Mouse (Mus musculus) kidney, adult 2 months (tissue): ENCODE data around the gene Gcfc2. TPM values are rescaled to one million over a fixed set of nuclear protein-coding genes. Genes with fewer than 3 reads are reported as not detected.
A peak's percentile ranks its signal among the peaks of the same experiment; 100 is the strongest.

ENCODE experiments used
- DNase-seq: peaks from one replicate; pipeline ENCODE4 v3.0.0; 2021
- H3K27ac ChIP-seq: fragments of 200-500 bp; 2 replicates; pipeline ENCODE4 v1.5.1; 2012; ENCODE audit warnings: low read depth, low read length, control low read depth, inconsistent platforms; ENCODE audit not compliant: insufficient read depth
- H3K27me3 ChIP-seq: fragments of 200-500 bp; replicated peaks from 2 replicates; pipeline ENCODE4 v1.6.1; 2012; ENCODE audit warnings: mild to moderate bottlenecking, moderate library complexity, low read length, inconsistent platforms; ENCODE audit not compliant: control insufficient read depth, insufficient read depth
- H3K36me3 ChIP-seq: fragments of 200-500 bp; 2 replicates; pipeline ENCODE4 v1.6.1; 2012; ENCODE audit warnings: mild to moderate bottlenecking, moderate library complexity, low read length, inconsistent platforms; ENCODE audit not compliant: control insufficient read depth, insufficient read depth
- H3K4me1 ChIP-seq: fragments of 200-500 bp; 2 replicates; pipeline ENCODE4 v1.6.1; 2011; ENCODE audit warnings: low read length; ENCODE audit not compliant: control insufficient read depth, insufficient read depth
- H3K4me3 ChIP-seq: fragments of 200-500 bp; 2 replicates; pipeline ENCODE4 v1.5.1; 2011; ENCODE audit warnings: mild to moderate bottlenecking, low read depth, low read length, control low read depth; ENCODE audit not compliant: insufficient read depth
- CTCF ChIP-seq: fragments of 200-500 bp; conservative IDR thresholded peaks from 2 replicates; pipeline ENCODE4 v1.5.1; 2011; ENCODE audit warnings: low read depth, mild to moderate bottlenecking, control low read depth, low read length, moderate library complexity, mixed read lengths; ENCODE audit not compliant: insufficient read depth, insufficient read length
- POLR2A ChIP-seq: fragments of 200-500 bp; IDR thresholded peaks from one replicate; pipeline ENCODE4 v1.6.1; 2011; ENCODE audit warnings: low read depth, low read length, control low read depth
- WGBS: fragments of 180-500 bp; shearing (Covaris S2); methylation state at CpG from one replicate; pipeline ENCODE4 v1.1.7; 2018; 5-methylcytosine and 5-hydroxymethylcytosine counted together
- polyA plus RNA-seq: library from polyadenylated mRNA; depleted of rRNA; stranded (reverse); fragments of >200 nt; gene quantifications from 2 replicates; pipeline ENCODE4 v1.2.3, GENCODE M21; 2012

Gene Gcfc2
- polyA plus RNA-seq, 1 experiment = 1.5 TPM

GRCm38 (mm10) chr6:81957992-81958391 is 34.5 kb downstream of the Gcfc2 start:
- TF ChIP-seq CTCF = no peak
- no peak for TF ChIP-seq POLR2A
- Histone ChIP-seq H3K4me1 (no peaks in the 10 kb centered on the region), H3K27me3 (no peaks in the 10 kb centered on the region), H3K27ac (no peak overlapping the region), H3K4me3 (no peak overlapping the region), H3K36me3 (peaks cover 3% of the 10 kb centered on the region)
- no peak for DNase-seq
- WGBS = 73% methylated on average over 11 of the region's 11 CpGs

DNA sequence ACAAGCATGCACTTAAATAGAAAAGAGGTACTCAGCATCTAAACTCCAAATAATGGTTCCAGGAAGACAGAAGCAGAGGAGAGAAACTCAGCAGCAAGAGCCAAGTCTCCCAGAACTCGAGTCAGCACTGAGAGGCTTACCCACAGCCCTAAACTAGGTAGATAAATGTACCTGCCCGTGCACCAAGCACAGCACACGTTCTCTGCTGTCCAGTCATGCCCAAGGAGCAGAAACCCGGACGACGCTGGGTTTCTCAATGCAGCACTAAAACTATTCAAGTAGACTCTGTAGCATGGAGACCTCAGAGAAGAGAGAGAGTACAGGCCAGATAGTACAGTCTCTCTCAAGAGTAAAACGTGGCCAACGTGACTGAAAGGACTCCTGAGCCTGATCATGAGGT is 36.4 kb downstream of the Gcfc2 start:
- no peak for DNase-seq
- no peak for TF ChIP-seq POLR2A
- no peak for TF ChIP-seq CTCF
- peaks cover 3% of the 10 kb centered on the region for H3K36me3 ChIP-seq
- WGBS = 92% methylated on average over 8 of the region's 8 CpGs
- no peak overlapping the region for H3K27ac ChIP-seq
- no peaks in the 10 kb centered on the region for H3K27me3 ChIP-seq
- no peak overlapping the region for H3K4me3 ChIP-seq
- peaks cover 3% of the 10 kb centered on the region; the same call in 1 of the 2 replicates for H3K4me1 ChIP-seq

DNA sequence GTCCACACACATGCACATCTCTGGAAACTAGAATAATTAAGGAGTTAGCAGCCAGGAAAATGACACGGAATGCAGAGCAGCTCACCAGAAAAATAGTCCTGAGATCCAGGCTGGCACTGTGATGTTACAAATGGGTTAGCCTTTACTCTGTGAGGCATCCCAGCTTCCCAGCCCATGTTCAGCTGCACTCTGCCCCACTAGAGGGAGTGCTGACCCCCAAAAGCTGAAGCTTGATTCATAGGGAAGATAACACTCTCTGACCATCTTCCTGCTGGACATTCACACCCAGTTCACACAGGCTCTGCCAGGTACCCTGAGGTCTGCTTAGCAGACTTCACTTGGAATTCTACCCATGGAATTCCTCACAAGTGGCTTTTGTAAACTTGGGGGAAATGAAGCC is 36.8 kb downstream of the Gcfc2 start:
- Histone ChIP-seq H3K27ac (no peak overlapping the region), H3K4me3 (no peak overlapping the region), H3K27me3 (no peaks in the 10 kb centered on the region), H3K4me1 (peaks cover 3% of the 10 kb centered on the region; the same call in 1 of the 2 replicates), H3K36me3 (peaks cover 3% of the 10 kb centered on the region)
- WGBS = 74% methylated on average over 1 of the region's 1 CpGs
- DNase-seq = no peak
- TF ChIP-seq CTCF = 0 out of 2 replicates have a peak, but pooled peaks have one; percentile 22
- no peak for TF ChIP-seq POLR2A

DNA sequence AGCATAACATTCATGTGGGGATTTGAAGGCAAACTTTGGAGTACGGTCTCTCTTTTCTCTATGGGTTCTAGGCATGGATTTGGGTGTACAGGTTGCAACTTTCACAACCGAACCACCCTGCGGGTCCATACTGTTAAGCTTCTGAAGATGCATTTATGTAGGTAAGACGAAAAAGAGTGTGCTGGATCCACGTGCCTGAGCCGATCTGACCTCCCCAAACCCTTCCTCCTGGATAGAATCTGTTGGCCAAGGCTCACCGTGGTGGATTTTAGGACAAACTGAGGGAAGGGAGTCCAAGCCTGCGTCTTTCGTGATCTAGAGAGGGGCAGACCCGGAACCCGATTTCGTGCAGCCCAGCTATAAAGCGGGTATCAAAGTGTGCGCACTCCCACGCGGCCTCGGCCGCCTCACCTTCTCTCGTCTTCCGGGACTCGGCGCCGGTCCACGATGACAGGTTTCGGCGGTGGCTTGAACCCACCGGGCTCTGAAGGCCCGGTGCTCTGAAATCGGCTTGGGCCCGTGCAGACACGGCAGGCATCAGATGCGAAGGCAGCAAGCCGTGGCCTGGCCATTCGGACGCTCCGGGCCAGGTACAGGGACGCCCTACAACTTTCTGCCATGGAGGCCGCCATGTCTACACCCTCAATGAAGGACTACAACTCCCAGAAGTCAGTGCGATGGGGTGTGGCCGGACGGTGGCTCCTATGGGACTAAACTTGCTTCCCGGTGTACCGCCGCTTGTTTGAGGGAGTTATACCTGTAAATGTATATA is 42.0 kb downstream of the Gcfc2 start, which contains the start of gene Mrpl19:
TSS of gene Mrpl19 (minus strand) at position 663 of the 772 bp plus-strand sequence.
- Histone ChIP-seq H3K27me3 (no peaks in the 10 kb centered on the region), H3K4me1 (peaks cover 3% of the 10 kb centered on the region; the same call in 1 of the 2 replicates), H3K27ac (no peak within 1 kb of the TSS), H3K36me3 (no peaks in the 10 kb centered on the region), H3K4me3 (peak within 1 kb of the TSS; percentile 91)
- under 1% methylated on average over 44 of the region's 44 CpGs for WGBS
- TF ChIP-seq CTCF (no peak), POLR2A (no peak)
- peak; percentile 97 for DNase-seq

- Histone ChIP-seq H3K36me3 (no peaks in the 10 kb centered on the region), H3K4me1 (peaks cover 3% of the 10 kb centered on the region; the same call in 1 of the 2 replicates), H3K4me3 (peak overlapping the region; percentile 91; the same call in 1 of the 2 replicates), H3K27me3 (no peaks in the 10 kb centered on the region), H3K27ac (no peak overlapping the region)
- WGBS = 50% methylated on average over 2 of the region's 2 CpGs
- TF ChIP-seq POLR2A (no peak), CTCF (no peak)
- DNase-seq = no peak
These were observed 42.6 kb downstream of the Gcfc2 start for GRCm38 (mm10) chr6:81966068-81966544.

- Histone ChIP-seq H3K27ac (no peak overlapping the region), H3K27me3 (no peaks in the 10 kb centered on the region)
- 91% methylated on average over 7 of the region's 7 CpGs for WGBS
These were observed 47.7 kb downstream of the Gcfc2 start for GRCm38 (mm10) chr6:81971196-81971595.

DNA sequence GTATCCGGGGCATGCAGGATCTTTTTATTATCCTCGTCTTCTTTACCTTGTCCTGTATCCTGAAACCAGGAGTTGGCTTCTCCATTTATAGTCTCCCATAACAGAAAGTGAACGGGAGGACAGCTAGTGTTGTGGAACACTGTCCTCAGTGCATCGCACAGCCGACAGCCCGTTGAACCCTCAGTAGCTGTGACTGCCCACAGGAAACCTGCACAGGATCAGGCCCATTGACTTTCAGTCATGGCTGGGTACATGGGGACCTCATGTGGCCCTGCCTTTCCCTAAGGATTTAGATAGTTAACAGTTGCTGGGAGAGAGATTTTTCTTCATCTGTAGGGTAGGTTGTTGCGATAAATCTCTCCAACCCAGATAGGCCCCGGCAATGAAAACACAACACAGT is 49.1 kb downstream of the Gcfc2 start:
- Histone ChIP-seq H3K36me3 (no peaks in the 10 kb centered on the region), H3K4me1 (no peaks in the 10 kb centered on the region), H3K27ac (no peak overlapping the region), H3K4me3 (no peak overlapping the region), H3K27me3 (no peaks in the 10 kb centered on the region)
- TF ChIP-seq POLR2A (no peak), CTCF (no peak)
- no peak for DNase-seq
- WGBS = 62% methylated on average over 8 of the region's 8 CpGs

More at GRCm38 (mm10) chr6:81971196-81971595, 47.7 kb downstream of the Gcfc2 start:
- H3K36me3 ChIP-seq = no peaks in the 10 kb centered on the region
- no peaks in the 10 kb centered on the region for H3K4me1 ChIP-seq
- H3K4me3 ChIP-seq = no peak overlapping the region
- no peak for TF ChIP-seq POLR2A
- no peak for TF ChIP-seq CTCF
- no peak for DNase-seq
